Mouse (Mus musculus): ENCODE measurements at regions not wholly inside any gene's neighbourhood (a gene's known extent, or its start where the extent isn't known, plus 50 kb on each side); places are given as distances from the start of the nearest gene placed in this dataset.

DNA sequence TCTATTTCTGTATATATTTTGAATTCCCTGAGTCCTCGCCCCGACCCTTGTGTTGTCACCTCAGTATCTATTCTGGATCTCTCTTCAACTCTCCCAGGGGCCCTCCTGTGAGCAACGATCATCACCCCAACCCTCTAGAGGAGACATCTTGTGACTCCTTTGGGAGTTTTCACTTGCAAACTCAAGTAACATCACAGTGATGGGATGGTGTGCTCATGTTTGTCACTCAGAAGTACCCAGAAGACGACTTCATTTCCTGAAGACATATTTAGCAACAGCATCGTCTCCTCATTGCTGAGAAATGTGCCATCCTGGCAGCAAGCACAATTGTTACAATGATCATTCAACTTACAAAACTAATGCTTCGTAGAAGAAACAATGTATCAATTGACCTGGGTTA, 57.9 kb upstream of the Mbip start:
- DNase-seq (ENCODE audit: low spot score), result no peak
- Histone ChIP-seq H3K4me3 (ENCODE audit: low read depth, low read length) (no peak overlapping the region), H3K9me3 (ENCODE audit: low read length) (no peaks in the 10 kb centered on the region), H3K4me1 (ENCODE audit: insufficient read depth, low read depth, low read length) (no peaks in the 10 kb centered on the region), H3K4me2 (replicated peaks; ENCODE audit: low read depth, low read length) (no peak overlapping the region), H3K27ac (ENCODE audit: low read length) (no peak overlapping the region), H3K36me3 (ENCODE audit: insufficient read depth, low read length) (no peaks in the 10 kb centered on the region), H3K9ac (replicated peaks; ENCODE audit: low read depth) (no peak overlapping the region), H3K27me3 (replicated peaks; ENCODE audit: insufficient read depth, low read length) (no peaks in the 10 kb centered on the region)
- no peak for TF ChIP-seq EP300 (IDR thresholded peaks at IDR 0.05)
- TF ChIP-seq CTCF (IDR thresholded peaks at IDR 0.05), result no peak
- 67% methylated on average over 6 of the region's 6 CpGs for WGBS
- no peak for ATAC-seq

DNA sequence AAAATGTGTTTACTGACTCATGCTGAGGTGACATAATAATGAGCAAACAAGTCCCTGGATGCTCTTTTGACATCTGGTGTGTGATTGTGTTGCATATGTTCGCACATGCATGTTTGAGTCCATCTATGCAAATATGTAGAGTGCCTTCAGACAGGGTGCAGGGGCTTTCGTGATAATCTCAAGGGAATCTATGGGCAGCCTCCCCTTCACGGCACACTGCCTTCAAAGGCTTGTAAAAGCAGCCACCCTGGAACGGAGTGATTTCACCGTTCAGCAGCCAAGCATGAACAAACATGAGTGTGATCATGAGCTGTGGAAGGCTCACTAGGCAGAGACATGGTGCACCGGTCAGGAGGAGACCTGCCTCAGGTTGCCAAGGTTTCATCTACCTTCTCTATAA, 57.1 kb upstream of the Mbip start:
- no peak overlapping the region for H3K27ac ChIP-seq (ENCODE audit: low read length)
- ATAC-seq, result no peak
- WGBS, result 68% methylated on average over 6 of the region's 6 CpGs

DNA sequence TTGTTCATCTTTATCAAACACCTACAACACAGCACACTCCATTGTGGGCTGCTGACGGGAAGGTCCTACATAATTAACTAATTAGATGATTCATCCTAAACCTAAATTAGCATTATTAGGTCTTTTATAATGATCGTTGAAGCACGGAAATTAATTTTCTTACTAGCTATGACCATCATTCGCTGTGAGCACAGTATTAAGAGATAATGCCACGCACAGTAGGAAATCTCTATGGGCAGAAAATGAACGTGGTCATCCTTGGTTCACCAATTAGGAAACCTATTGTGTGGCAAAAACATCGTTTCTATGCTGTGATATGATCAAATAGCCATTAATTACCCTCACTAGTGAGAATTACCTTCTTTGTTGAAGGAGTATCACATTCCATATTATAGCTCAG, 56.4 kb upstream of the Mbip start:
- H3K27ac ChIP-seq (ENCODE audit: low read length), result no peak overlapping the region
- DNase-seq (ENCODE audit: low spot score) (no peak), ATAC-seq (no peak)
- TF ChIP-seq CTCF (IDR thresholded peaks at IDR 0.05), result no peak
- no peak for TF ChIP-seq EP300 (IDR thresholded peaks at IDR 0.05)
- WGBS, result 81% methylated on average over 7 of the region's 7 CpGs
- no peaks in the 10 kb centered on the region for H3K9me3 ChIP-seq (ENCODE audit: low read length)
- H3K36me3 ChIP-seq (ENCODE audit: insufficient read depth, low read length), result no peaks in the 10 kb centered on the region
- H3K27me3 ChIP-seq (replicated peaks; ENCODE audit: insufficient read depth, low read length), result no peaks in the 10 kb centered on the region
- H3K4me2 ChIP-seq (replicated peaks; ENCODE audit: low read depth, low read length), result no peak overlapping the region
- no peak overlapping the region for H3K4me3 ChIP-seq (ENCODE audit: low read depth, low read length)
- no peaks in the 10 kb centered on the region for H3K4me1 ChIP-seq (ENCODE audit: insufficient read depth, low read depth, low read length)
- no peak overlapping the region for H3K9ac ChIP-seq (replicated peaks; ENCODE audit: low read depth)

More for the DNA sequence above, 57.1 kb upstream of the Mbip start:
- no peaks in the 10 kb centered on the region for H3K36me3 ChIP-seq (ENCODE audit: insufficient read depth, low read length)
- H3K9me3 ChIP-seq (ENCODE audit: low read length), result no peaks in the 10 kb centered on the region
- no peak overlapping the region for H3K4me3 ChIP-seq (ENCODE audit: low read depth, low read length)
- no peak for DNase-seq (ENCODE audit: low spot score)
- TF ChIP-seq EP300 (IDR thresholded peaks at IDR 0.05) (no peak), CTCF (IDR thresholded peaks at IDR 0.05) (no peak)
- H3K4me2 ChIP-seq (replicated peaks; ENCODE audit: low read depth, low read length), result no peak overlapping the region
- no peaks in the 10 kb centered on the region for H3K4me1 ChIP-seq (ENCODE audit: insufficient read depth, low read depth, low read length)
- H3K27me3 ChIP-seq (replicated peaks; ENCODE audit: insufficient read depth, low read length), result no peaks in the 10 kb centered on the region
- H3K9ac ChIP-seq (replicated peaks; ENCODE audit: low read depth), result no peak overlapping the region
